Mouse (Mus musculus) heart, adult 8-10 months (tissue): ENCODE data around the gene Elovl4. TPM values are rescaled to one million over a fixed set of nuclear protein-coding genes. Genes with fewer than 3 reads are reported as not detected.

Experiments
- total RNA-seq, 4 experiments: library from RNA; stranded (reverse); gene quantifications; 2 replicates each; pipeline ENCODE4 v1.2.4; 2022

Elovl4 gene
- total RNA-seq, 4 experiments from 2014 or later = 0.17 to 0.38 (median 0.32) TPM

Other genes starting within 250 kb of the Elovl4 start
- gene Ttk, start 28.4 kb upstream of the Elovl4 start, total RNA-seq = under 1 TPM in 2 of 4 experiments, not detected in 2; 0.29 to 0.33 TPM
- 100 to 1,000 TPM; 103 to 114 (median 108) TPM for gene Bckdhb, start 118.9 kb upstream of the Elovl4 start, total RNA-seq